Comparison of ENCODE assay signal across 8 mouse cellular contexts in genomic region chr7:88429786-88430691, GRCm38 (mm10). TPM values are rescaled to one million over a fixed set of nuclear protein-coding genes. Genes with fewer than 3 reads are reported as not detected.
DNase-seq lines count a peak whose midpoint lies in the region; ATAC-seq and TF ChIP-seq lines count a peak whose summit lies in the region.

Rab38 (plus strand) TSS chr7:88430273.

- WGBS in heart, embryonic 16.5 days, result 1% methylated on average over 35 of the region's 35 CpGs
- WGBS in liver, embryonic 14.5 days (ENCODE audit: insufficient replicate concordance), result 2% methylated on average over 35 of the region's 35 CpGs
- WGBS in neural tube, embryonic 11.5 days, result 1% methylated on average over 35 of the region's 35 CpGs
- WGBS in stomach, postnatal 0 days, result 2% methylated on average over 35 of the region's 35 CpGs

- peak within 1 kb of the TSS; percentile 63 for H3K4me3 ChIP-seq in heart, embryonic 16.5 days (ENCODE audit: low read length)
- H3K4me3 ChIP-seq in liver, embryonic 14.5 days (ENCODE audit: insufficient read depth in 1 of 2, low read depth in 2 of 2, low read length in 2 of 2), result peak within 1 kb of the TSS; percentile 46 to 52
- peak within 1 kb of the TSS; percentile 50 for H3K4me3 ChIP-seq in neural tube, embryonic 11.5 days (ENCODE audit: low read depth, low read length)
- peak within 1 kb of the TSS; percentile 59 for H3K4me3 ChIP-seq in stomach, postnatal 0 days (ENCODE audit: low read depth, low read length)

- no peaks in the 10 kb centered on the region for H3K36me3 ChIP-seq in heart, embryonic 16.5 days (ENCODE audit: control insufficient read depth, insufficient read depth)
- no peaks in the 10 kb centered on the region for H3K36me3 ChIP-seq in liver, embryonic 14.5 days (replicated peaks; ENCODE audit: control insufficient read depth, insufficient read depth, low read depth)
- no peaks in the 10 kb centered on the region for H3K36me3 ChIP-seq in neural tube, embryonic 11.5 days (ENCODE audit: control insufficient read depth, insufficient read depth, low read length)
- H3K36me3 ChIP-seq in stomach, postnatal 0 days (ENCODE audit: control insufficient read depth, insufficient read depth, low read length), result no peaks in the 10 kb centered on the region

- no peaks in the 10 kb centered on the region for H3K27me3 ChIP-seq in heart, embryonic 16.5 days (ENCODE audit: control insufficient read depth, insufficient read depth, low read length)
- H3K27me3 ChIP-seq in liver, embryonic 14.5 days (ENCODE audit: control insufficient read depth, insufficient read depth, low read length), result no peaks in the 10 kb centered on the region
- no peaks in the 10 kb centered on the region for H3K27me3 ChIP-seq in neural tube, embryonic 11.5 days (ENCODE audit: control insufficient read depth, insufficient read depth, low read length)
- H3K27me3 ChIP-seq in stomach, postnatal 0 days (ENCODE audit: control insufficient read depth, insufficient read depth, low read length), result no peaks in the 10 kb centered on the region

- peak; percentile 22 to 23 for DNase-seq in cerebellum, postnatal 4 days (ENCODE audit: low spot score in 2 of 2)
- DNase-seq in cerebellum, adult 11-12 months, result no peak
- peak; percentile 65 for DNase-seq in kidney, postnatal 14 days
- DNase-seq in liver, embryonic 14.5 days (ENCODE audit: low read depth in 3 of 3, low spot score in 3 of 3), result peak; percentile 22 to 32 (median 30)
- peak; percentile 64 for DNase-seq in neural tube, embryonic 11.5 days (ENCODE audit: low spot score)
- DNase-seq in stomach, postnatal 0 days (ENCODE audit: low spot score), result peak; percentile 82

- peak; percentile 68 for ATAC-seq in erythroid progenitor cell, adult 5-6 weeks (replicated peaks; ENCODE audit: low FRiP score, poor library complexity, severe bottlenecking)
- peak; percentile 89 for ATAC-seq in heart, embryonic 16.5 days (replicated peaks; ENCODE audit: extremely low read depth, insufficient read depth, low FRiP score)
- ATAC-seq in liver, embryonic 14.5 days (ENCODE audit: insufficient read depth), result peak; percentile 86
- peak; percentile 92 for ATAC-seq in neural tube, embryonic 11.5 days (ENCODE audit: insufficient read depth, low FRiP score, low TSS enrichment)
- peak; percentile 99 for ATAC-seq in stomach, postnatal 0 days (ENCODE audit: low FRiP score, low TSS enrichment)

- peak within 1 kb of the TSS; percentile 92 for H3K4me2 ChIP-seq in heart, embryonic 16.5 days (ENCODE audit: low read depth, low read length)
- H3K4me2 ChIP-seq in liver, embryonic 14.5 days (ENCODE audit: low read depth), result peak within 1 kb of the TSS; percentile 75
- H3K4me2 ChIP-seq in neural tube, embryonic 11.5 days (ENCODE audit: low read depth), result peak within 1 kb of the TSS; percentile 91
- H3K4me2 ChIP-seq in stomach, postnatal 0 days (replicated peaks; ENCODE audit: low read depth), result peak within 1 kb of the TSS; percentile 79

- H3K9ac ChIP-seq in heart, embryonic 16.5 days (ENCODE audit: low read length), result peak within 1 kb of the TSS; percentile 65
- peak within 1 kb of the TSS; percentile 20 for H3K9ac ChIP-seq in liver, embryonic 14.5 days (replicated peaks)
- H3K9ac ChIP-seq in neural tube, embryonic 11.5 days (ENCODE audit: low read length), result peak within 1 kb of the TSS; percentile 40
- H3K9ac ChIP-seq in stomach, postnatal 0 days (ENCODE audit: low read length), result peak within 1 kb of the TSS; percentile 68

- no peaks in the 10 kb centered on the region for H3K4me1 ChIP-seq in heart, embryonic 16.5 days (ENCODE audit: control insufficient read depth, insufficient read depth, low read length)
- peaks cover 0 to 5% of the 10 kb centered on the region in 2 experiments; a peak in 1 of 4 replicates for H3K4me1 ChIP-seq in liver, embryonic 14.5 days (replicated peaks; ENCODE audit: control insufficient read depth in 2 of 2, insufficient read depth in 2 of 2, low read length in 1 of 2)
- no peaks in the 10 kb centered on the region for H3K4me1 ChIP-seq in neural tube, embryonic 11.5 days (ENCODE audit: control insufficient read depth, insufficient read depth, low read length)
- no peaks in the 10 kb centered on the region for H3K4me1 ChIP-seq in stomach, postnatal 0 days (replicated peaks; ENCODE audit: control insufficient read depth, insufficient read depth)

- no peaks in the 10 kb centered on the region for H3K9me3 ChIP-seq in heart, embryonic 16.5 days (replicated peaks; ENCODE audit: control insufficient read depth, low read length)
- no peaks in the 10 kb centered on the region for H3K9me3 ChIP-seq in liver, embryonic 14.5 days (ENCODE audit: control insufficient read depth, low read length)
- H3K9me3 ChIP-seq in neural tube, embryonic 11.5 days (ENCODE audit: control insufficient read depth, low read length), result no peaks in the 10 kb centered on the region
- H3K9me3 ChIP-seq in stomach, postnatal 0 days (ENCODE audit: control insufficient read depth, low read length), result no peaks in the 10 kb centered on the region

- H3K27ac ChIP-seq in heart, embryonic 16.5 days (ENCODE audit: low read length), result no peak within 1 kb of the TSS
- H3K27ac ChIP-seq in liver, embryonic 14.5 days, result no peak within 1 kb of the TSS
- H3K27ac ChIP-seq in neural tube, embryonic 11.5 days (ENCODE audit: low read depth, low read length), result no peak within 1 kb of the TSS
- H3K27ac ChIP-seq in stomach, postnatal 0 days (replicated peaks), result peak within 1 kb of the TSS; percentile 83

- TF ChIP-seq CTCF in liver, embryonic 14.5 days (IDR thresholded peaks at IDR 0.05; ENCODE audit: low read depth), result no peak
- TF ChIP-seq CTCF in stomach, postnatal 0 days (IDR thresholded peaks at IDR 0.05; ENCODE audit: low read depth), result no peak

- TF ChIP-seq EP300 in liver, embryonic 14.5 days (IDR thresholded peaks at IDR 0.05; ENCODE audit: low read depth), result no peak
- TF ChIP-seq EP300 in stomach, postnatal 0 days (optimal IDR thresholded peaks at IDR 0.05), result no peak

RNA-seq across cellular contexts. Expression of gene Rab38, which starts in this region (rescaled TPM):
- total RNA-seq in erythroid progenitor cell, adult 5-6 weeks (2015; ENCODE audit: low replicate concordance), result 3.2 and 3.8 TPM in 2 replicates
- 0.98 and 5.3 TPM in 2 replicates for total RNA-seq in erythroid progenitor cell, adult 5-6 weeks (2017; ENCODE audit: low replicate concordance)
- polyA plus RNA-seq in heart, embryonic 16.5 days (2015; fragmentation: Nextera tagmentation; extraction: Ambion mirVana), result 1.4 and 2.9 TPM in 2 replicates
- 1.9 TPM in 2 replicates for polyA plus RNA-seq in liver, embryonic 14.5 days (2012; rRNA removed)
- polyA plus RNA-seq in liver, embryonic 14.5 days (2014; fragmentation: Nextera tagmentation; extraction: Ambion mirVana), result 2.3 and 4.3 TPM in 2 replicates
- 4.9 and 5.9 TPM in 2 replicates for polyA plus RNA-seq in neural tube, embryonic 11.5 days (2014; fragmentation: Nextera tagmentation; extraction: Ambion mirVana)
- 60.3 and 60.5 TPM in 2 replicates for polyA plus RNA-seq in stomach, postnatal 0 days (2015; fragmentation: Nextera tagmentation; extraction: Ambion mirVana)
